Mouse (Mus musculus): Measurements from ENCODE around the gene Frmd8. TPM values are rescaled to one million over a fixed set of nuclear protein-coding genes. Genes with fewer than 3 reads are reported as not detected.
"Not testable (repeated sequence)": the region's sequence is repeated elsewhere in the genome, so short reads cannot be mapped to it uniquely, and the experiment has no call there.

The Frmd8 gene
- total RNA-seq, 1 experiment from 2014 or later, result 63.3 TPM

DNA sequence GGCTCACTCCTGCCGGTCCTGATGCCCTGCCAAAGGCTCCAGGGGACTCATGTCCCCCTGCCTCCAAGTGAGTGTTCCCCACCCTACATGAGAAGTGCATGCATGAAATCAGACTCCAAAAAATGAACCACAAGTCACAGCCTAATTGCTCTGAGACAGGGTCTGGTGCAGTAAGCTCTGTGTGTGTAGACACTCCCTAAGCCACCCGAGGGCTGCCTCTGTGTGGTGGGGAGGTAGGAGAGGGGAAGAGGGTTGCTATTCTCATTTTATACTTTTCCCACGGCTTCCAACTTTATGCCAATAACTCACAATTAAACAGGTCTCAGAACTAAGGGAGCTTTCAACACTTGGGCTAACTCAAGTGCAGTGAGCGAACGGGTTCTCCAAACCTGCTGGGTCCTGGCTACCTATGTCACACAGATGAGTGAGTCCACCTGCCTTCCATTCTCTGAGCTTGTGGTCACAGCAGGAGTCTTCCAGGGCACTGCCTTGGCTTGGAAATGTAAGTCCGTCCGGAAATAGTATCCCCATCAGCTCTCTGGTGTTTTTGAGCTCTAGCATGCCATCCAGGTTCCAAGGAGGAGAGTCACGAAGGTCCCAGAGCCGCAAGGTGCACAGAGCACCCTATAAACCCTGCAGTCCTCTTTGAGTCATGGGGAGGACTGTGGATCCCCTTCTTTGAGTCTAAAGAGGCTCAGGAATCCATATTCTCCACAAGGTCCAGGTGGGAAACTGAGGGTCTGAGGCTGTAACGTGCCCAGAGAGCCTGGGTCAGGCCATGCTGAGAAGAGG, 50.1 kb downstream of the Frmd8 start:
- DNase-seq, result no peak

DNA sequence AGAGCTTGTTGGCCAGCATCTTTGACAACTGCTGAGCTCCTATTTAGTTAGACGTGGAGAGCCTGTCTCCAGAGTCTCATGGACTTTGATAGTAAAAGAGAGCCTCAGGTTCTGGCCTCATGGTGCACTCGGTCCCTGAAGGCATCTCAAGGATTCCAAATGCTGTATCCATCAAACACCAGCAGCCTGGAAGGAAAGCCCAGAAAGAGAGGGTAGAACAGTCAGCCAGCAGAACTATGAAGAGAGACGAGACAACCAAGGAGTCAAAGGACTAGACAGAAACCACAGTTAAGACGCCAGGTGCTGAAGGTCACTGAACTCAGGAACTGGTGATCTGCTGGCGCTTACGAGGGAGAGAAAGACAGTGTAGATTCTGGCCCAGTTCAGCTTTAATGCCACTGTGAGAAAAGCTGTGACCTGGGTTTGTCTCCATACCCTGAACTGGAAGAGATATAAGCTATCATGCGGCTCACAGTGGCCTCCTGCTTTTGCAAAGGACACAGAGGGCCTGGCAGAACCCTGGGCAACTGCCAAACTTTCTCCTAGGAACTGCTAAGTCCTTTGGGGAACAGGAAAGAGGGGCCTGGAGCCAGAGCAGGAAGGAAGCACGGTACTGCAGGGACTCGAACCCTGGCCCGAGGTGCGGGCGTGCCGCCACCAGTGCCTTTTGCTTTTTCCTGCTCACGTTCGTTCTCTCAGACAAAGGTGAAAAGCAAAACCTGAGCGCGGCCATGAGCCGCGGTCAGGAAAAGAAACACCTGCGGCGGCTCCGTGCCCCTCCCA, 50.8 kb downstream of the Frmd8 start:
- no peak for DNase-seq

DNA sequence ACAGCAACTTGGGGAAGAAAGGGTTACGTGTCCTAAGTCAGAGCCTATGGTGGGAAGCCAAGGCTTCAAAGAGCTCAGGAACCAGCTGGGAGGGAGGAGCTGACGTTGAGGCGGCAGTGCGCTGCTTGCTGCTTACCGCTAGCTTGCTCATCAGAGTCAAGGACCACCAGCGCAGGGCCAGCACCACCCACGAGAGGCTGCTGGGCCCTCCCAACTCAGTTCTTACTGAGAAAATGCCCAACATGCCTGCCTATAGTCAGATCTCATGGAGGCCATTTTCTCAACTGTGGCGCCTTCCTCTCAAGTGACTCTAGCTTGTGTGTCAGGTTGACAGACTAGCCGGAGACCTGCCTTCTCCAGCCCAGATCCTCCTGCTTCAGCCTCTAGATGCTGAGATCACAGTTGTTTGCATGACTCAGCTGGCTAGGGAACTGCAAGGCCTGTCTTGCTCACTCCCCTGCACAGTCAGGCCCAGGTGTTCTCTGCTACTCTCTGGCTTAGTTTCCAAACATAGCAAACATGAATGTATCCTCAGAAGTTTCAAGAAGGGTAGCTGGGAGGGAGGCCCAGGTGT, 51.7 kb downstream of the Frmd8 start:
- no peak for DNase-seq

DNA sequence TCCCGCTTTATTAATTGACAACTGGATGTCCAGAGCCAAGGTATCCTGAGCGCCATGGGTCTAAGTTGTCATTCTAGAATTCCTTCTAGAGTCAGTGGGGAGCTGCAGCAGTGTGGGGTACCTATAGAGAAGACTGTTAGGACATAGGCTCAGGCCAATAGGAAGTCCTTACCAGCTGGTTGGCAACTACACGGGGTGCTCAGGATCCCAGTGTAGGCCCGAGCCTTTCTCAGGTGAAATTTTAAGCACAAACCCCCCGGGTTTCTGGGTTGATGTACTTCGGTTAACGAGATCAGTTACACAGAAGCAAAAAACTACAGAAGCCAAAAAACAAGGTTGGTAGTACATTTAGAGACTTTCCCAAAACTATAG, 52.3 kb downstream of the Frmd8 start:
- no peak for DNase-seq

DNA sequence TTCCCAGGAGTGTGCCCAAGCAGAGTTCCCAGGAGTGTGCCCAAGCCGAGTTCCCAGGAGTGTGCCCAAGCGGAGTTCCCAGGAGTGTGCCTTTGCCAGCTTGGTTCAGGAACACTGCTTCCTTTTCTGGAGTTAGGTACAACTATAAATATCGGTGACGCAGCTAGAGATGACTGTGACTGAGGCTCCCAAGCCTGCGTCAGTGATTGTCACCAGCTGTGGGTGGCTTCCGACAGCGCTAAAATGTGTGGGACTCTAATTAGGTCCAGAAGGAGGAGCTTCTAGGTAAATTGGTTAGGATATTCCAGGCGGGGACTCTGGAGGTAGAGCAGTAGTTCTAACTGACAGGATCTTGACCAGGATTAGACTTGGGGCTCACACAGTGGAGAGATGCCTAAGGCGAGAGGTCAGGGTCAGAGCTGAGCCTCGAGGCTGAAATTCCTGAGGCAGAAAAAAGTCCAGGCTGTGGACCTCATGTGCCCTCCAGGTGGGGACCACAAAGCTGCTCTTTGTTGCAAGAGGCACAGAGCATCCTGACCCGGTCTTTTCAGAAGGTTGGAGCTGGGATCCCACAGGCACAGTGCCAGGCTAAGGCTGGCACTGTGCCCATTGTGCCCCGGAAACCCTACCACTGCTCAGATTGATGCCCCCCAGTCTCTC, 52.8 kb downstream of the Frmd8 start:
- no peak for DNase-seq

DNA sequence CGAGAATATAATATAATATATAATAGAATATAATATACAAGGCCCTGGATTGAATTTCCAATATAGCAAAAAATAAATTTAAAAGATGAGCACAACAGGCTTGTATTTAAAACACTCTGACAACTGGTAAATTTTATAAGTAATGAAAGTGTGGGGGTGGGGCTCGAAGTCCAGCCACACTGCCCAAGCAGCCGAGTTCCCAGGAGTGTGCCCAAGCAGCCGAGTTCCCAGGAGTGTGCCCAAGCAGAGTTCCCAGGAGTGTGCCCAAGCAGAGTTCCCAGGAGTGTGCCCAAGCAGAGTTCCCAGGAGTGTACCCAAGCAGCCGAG, 53.3 kb downstream of the Frmd8 start:
- no peak for DNase-seq

DNA sequence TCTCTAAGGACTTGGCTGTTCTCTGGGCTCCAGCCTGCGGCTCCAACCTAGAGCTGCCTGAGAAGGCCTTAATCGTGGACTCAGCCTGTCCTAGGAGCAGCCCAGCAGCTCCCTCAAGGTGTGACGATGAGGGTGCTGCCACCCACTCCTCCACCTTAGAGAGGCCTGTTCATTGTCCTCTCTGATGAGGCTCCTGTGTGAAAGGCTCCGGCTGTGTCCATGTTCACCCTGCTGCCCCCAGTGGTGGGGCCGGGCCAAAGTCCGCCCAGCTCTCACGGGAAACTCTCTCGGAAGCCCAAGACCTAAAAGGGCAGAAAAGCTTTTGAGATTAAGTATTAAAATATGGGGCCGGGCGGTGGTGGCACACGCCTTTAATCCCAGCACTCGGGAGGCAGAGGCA, 55.5 kb downstream of the Frmd8 start:
- DNase-seq, result no peak

DNA sequence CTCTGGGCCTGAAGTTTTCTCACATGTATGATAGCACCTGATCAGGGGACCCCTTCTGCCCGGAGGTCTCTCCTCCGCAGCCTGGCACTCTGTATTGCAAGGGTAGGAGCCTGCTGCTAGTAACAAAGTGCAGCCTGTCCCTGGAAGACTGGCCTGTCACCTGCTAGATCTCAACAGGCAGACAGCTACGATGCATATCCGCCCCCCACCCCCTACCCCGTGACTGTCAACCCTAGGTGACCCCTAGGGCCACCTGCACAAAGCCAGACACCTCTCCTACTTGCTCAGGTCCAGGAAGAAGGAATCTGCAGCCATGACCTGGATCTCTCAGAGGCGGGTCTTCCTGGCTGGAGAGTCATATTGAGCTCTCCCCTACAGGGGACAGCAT, 56.5 kb downstream of the Frmd8 start:
- no peak for DNase-seq

DNA sequence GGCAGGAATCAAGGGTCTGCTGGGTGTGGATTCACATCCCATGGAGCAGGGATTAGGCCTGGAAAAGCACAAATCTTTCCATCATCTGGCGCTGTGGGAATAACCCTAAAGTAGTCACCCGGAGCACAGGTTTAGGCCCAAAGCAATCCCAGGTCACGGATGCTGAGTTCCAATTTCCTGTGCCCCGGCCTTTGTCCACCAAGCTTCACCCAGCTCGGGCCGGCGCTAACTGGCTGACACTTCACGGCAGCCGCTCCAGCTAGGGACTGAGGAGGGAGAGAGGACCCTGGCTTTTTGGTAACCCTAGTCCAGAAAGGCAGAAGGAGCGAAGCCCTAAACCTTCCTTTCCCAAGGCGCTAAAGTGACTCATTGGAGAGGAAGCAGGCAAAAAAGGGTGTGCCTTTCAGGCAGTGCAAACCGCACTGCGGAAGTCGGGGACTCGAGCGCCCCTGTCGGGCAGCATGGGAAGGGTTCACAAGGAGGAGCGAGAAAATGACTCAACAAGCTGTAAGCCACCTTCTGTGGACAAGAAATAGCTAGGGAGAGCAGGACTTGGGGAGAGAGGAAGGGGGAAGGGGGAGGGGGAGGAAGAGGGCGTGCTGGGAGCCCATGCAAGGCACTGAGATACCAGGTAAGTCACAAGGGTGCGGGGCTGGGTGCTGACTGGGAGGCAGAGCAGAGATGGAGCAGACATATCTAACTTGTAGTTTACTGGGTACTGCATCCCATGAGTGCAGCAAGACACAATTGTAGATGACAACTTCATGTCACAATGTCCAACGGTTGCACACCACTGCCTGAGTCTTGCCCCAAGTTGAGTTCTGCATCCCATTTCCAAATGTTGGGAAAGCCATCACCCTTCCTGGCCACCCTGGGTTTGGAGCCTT, 57.1 kb downstream of the Frmd8 start:
- peak; percentile 88 for DNase-seq

DNA sequence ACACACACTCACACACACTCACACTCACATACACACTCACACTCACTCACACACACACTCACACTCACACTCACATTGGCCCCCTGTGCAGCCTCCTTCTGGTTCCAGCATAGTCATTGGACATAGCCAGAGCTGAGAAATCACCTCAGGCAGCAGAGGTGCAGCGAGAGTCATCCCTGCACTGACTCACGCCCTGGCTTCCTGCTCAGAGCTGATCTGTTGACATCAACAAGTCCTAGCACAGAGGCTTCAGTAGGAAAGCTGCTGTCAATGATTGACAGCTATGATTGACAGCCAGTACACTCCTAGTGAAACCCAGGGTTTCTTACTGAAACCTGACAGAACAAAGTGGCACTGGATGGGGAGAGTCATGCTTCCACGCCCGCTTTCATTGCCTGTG, 59.1 kb downstream of the Frmd8 start:
- DNase-seq, result no peak

DNA sequence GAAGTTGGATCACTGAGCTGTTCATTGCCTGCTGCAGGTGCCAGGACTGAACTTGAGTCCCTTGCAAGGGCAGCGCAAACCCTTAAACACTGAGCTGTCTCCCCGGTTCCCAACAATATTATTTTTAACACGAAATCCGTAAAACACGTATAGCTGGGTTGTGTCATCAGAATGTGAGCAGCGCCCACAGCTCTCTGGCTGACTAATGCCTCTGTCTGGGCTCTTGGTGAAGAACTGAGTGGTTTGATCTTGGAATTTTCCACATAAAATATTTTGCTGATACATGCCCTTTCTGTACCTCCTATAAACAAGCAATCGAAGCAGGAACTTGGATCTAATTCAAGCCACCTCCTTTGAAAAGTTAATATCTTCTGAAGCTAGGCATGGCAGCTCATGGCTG, 60.1 kb downstream of the Frmd8 start:
- no peak for DNase-seq

DNA sequence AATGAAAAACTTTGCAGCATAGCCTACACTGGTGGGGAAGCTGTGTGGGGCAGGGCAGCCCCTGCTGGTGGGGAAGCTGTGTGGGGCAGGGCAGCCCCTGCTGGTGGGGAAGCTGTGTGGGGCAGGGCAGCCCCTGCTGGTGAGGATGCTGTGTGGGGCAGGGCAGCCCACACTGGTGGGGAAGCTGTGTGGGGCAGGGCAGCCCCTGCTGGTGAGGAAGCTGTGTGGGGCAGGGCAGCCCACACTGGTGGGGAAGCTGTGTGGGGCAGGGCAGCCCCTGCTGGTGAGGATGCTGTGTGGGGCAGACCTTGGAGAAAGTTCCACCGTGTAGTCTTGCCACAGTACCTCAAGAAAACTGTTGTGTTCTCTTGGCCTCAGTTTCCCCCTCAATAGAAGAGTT, 61.0 kb downstream of the Frmd8 start:
- not testable (repeated sequence) for DNase-seq

DNA sequence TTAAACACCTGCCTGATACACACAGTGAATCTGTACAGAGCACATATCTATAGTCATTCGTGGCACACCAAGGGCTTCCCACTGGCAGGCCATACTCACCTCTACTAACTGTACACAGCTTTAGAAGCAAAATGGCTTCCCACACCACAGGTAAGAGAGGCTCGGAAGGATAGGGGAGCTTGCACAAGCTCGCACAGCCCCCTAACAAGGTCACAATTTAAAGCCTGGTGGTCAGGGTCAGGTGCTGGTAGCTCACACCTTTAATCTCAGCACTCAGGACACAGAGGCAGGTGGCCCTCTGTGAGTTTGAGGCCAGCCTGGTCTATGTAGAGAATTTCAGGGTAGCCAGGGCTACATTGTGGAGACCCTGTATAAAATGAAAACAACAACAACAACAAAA, 61.5 kb downstream of the Frmd8 start:
- DNase-seq, result no peak

DNA sequence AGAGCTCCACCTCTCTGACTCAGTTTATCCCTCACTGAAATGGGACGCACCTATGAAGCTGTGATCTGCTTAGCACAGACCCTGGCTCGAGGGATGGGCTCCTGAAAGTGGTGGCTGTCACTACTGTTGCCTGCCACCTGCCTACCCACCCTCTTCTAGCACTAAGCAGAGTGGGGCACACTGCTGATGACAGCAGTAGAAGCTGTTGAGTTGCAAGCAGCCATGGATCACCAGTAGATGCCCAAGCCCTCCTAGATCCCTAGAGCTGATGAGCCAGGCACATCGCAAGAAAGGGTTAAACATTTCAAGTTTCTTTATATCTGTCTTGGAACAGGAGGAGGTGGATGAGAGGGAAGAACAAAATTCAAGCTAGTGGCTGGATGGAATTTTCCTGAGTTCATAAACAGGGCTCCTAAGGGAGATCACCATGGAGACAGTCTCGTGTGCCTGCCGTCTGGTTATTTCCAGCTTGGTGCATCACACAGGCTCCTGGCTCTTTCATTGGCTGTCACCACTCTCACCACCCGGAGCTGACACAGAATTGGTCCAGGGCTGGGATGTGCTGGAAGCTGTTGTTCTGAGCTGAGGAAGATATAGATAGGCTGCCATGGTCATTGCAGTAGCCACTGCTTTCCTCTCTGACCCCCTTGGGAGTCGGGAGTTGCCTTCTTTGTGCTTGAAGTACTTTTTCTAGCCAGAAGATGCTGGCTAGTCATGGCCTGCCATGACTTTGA, 63.1 kb downstream of the Frmd8 start:
- peak; percentile 77 for DNase-seq

DNA sequence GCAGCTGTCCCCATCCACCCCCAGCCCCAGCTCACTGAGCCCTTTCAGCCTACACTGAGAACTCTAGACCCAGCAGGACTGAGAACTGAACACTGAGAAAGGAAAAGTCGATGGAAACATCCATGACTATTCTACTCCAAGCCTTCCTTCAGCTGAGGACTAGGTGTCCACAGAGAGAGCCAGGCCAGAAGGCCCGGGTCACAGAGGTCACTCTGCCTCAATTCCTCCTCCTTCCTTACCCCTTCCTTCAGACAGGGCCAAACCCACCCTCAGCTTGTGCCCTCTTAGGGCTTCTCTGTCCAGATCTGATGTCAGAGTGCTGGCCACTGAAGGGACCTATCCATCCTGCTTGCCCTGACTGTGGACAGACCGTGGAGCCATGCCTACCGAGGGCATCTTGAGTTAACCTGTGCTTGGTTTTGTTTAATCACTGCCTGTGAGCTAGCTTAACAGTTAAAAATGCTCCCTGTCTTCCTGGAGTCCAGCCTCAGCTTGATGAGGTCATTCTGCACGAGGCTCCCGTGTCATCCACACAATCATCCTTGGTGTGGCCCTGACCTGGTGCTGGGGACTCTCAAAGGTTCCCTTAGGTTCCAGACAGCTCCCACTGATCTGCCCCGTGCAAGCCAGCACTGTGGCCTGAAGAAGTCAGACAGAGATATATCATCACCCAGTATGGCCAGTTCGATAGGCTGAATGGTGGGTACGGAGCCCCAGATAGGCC, 64.1 kb downstream of the Frmd8 start:
- peak; percentile 66 for DNase-seq

DNA sequence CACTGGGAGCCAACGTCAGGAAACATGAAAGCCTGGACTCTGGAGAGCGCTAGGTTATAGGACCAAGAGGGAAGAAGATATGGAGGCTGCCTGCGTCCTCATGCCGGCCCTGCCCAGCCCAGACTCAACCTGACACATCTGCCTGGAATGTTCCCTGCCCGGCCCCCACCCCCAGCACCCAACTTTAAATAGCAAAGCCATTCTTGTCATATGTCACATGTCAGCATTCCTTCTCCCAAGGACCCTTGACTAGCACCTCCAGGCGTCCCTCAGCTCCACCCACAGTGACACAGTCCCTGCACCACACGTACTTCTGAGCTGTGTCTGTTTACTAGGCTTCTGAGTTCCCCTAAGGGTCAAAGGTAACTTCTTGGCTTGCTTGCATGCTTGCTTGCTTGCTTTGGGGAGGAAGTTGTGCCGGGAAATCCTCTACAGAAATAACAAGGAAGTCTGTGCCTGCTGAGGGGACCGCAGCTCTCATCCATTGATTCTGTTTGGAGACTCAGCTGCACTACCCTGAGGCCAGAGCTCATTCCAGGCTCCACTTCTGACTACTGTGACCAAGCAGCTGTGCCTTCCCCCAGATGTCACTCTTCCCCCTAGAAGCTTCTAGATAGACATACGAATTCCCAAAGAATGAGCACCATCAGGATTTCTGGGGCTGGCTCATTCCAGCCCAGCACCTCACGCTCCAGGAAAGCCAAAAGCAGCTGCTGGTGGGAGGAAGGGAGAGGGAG, 64.8 kb downstream of the Frmd8 start:
- peak; percentile 51 for DNase-seq

DNA sequence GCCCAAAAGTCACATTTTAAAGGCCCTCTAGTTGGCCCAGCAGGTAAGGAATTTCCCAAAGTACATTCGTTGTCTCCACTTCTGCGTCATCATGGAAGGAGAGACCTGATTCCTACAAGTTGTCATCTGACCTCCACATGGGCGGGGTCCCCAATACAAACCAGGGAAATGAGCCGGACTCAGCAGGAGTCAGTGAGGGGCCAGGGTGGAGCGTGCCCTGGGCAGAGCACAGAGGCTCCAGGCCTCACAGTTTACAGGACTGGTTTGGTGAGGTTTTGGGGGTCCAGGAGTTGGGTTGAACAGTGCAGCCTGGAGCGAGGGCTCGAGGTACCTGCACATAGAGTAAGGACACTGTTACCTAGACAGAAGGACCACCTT, 65.4 kb downstream of the Frmd8 start:
- no peak for DNase-seq

DNA sequence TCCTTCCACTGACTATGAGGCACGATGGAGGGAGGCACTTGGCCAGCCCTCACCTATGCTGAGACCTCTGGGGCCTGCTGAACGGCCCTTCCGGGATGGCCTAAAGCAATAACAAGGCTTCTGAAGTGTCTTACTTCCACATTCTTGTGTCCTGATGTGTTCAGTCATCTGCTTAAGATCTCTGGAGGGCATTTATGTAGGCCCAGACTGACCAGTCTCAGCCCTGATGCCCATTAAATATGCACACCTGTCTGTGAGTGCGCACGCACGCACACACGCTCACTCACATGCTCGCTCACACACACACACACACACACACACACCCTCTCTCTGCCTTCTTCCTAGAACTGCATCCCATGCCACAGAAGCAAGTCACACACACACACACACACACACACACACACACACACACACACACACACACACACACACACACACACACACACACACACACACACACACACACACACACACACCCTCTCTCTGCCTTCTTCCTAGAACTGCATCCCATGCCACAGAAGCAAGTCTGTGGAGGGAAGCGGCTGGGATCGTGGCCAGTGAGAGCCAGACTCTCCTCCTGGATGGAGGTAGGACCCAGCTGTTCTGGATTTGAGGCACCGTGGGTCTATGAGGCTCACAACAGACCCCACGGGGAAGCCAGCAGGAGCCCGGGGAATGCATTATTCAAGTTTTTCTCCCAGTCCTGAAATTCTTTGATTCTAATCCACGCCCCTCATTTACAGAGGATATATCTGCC, 65.9 kb downstream of the Frmd8 start:
- no peak for DNase-seq

DNA sequence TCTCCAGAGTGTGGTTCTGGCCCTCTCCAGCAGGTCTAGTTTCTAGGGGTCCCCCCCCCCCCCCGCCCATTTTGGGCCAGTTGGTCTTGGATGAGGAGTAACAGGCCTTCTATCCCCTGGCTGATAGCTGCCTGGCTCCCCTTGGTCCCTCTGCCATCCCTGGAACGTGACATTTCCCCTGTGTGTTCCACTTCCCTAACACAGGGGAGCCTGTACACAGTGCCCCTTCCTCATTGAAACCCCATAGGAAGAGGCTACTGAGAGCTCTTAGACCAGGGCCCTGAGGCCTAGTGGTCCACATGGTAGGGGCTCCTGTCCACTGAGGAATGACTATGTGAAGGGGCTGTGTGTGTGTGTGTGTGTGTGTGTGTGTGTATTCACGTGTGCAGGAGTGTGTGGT, 67.3 kb downstream of the Frmd8 start:
- DNase-seq, result no peak

All from adrenal gland, postnatal 25 days (tissue).